ENCODE assay signal across 16 mouse cellular contexts in genomic region chr19:42126219-42126605, GRCm38 (mm10). TPM values are rescaled to one million over a fixed set of nuclear protein-coding genes. Genes with fewer than 3 reads are reported as not detected.
DNase-seq lines count a peak whose midpoint lies in the region; ATAC-seq and TF ChIP-seq lines count a peak whose summit lies in the region.
"Had no signal": no experiment of that assay in that cellular context is flagged by ENCODE, and none has a peak within 500 bp of the region (broad histone marks: within the 10 kb centered on the region; RNA-seq: fewer than 3 reads in every experiment).

No protein-coding gene starts in this region.

- TF ChIP-seq CTCF in lung, postnatal 0 days (IDR thresholded peaks at IDR 0.05), result no peak
- TF ChIP-seq CTCF in lung, adult 2 months (IDR thresholded peaks at IDR 0.05; ENCODE audit: insufficient read depth, low read length), result no peak

- no peaks in the 10 kb centered on the region for H3K9me3 ChIP-seq in heart, embryonic 14.5 days (ENCODE audit: control insufficient read depth, low read length)
- no peaks in the 10 kb centered on the region for H3K9me3 ChIP-seq in lung, postnatal 0 days (ENCODE audit: low read length)
- no peaks in the 10 kb centered on the region for H3K9me3 ChIP-seq in midbrain, embryonic 16.5 days (replicated peaks; ENCODE audit: control insufficient read depth, low read length, poor library complexity, severe bottlenecking)
- H3K9me3 ChIP-seq: embryonic facial prominence, embryonic 15.5 days; forebrain, embryonic 12.5 days; heart, embryonic 15.5 days; midbrain, embryonic 15.5 days; neural tube, embryonic 12.5 days had no signal

- no peak overlapping the region for H3K4me3 ChIP-seq in heart, embryonic 14.5 days (ENCODE audit: control insufficient read depth in 1 of 2, insufficient read depth in 1 of 2, low read depth in 1 of 2, low read length in 2 of 2)
- H3K4me3 ChIP-seq in lung, postnatal 0 days (ENCODE audit: low read depth, low read length), result no peak overlapping the region
- H3K4me3 ChIP-seq in lung, adult 2 months (replicated peaks; ENCODE audit: extremely low read depth, low read depth, low read length), result no peak overlapping the region
- no peak overlapping the region for H3K4me3 ChIP-seq in midbrain, embryonic 16.5 days (ENCODE audit: low read depth, low read length)
- H3K4me3 ChIP-seq: embryonic facial prominence, embryonic 15.5 days; forebrain, embryonic 12.5 days; heart, embryonic 15.5 days; midbrain, embryonic 15.5 days; neural tube, embryonic 12.5 days had no signal

- no peak for ATAC-seq in heart, embryonic 14.5 days (ENCODE audit: insufficient number of reproducible peaks, insufficient read depth, low FRiP score, low read depth)
- ATAC-seq in lung, postnatal 0 days, result no peak
- ATAC-seq in midbrain, embryonic 16.5 days, result no peak
- ATAC-seq: CD4-positive, CD25-positive, alpha-beta regulatory T cell, adult 4 months; hindbrain, embryonic 16.5 days; midbrain, embryonic 15.5 days had no signal

- 75% methylated on average over 6 of the region's 6 CpGs for WGBS in heart, embryonic 14.5 days
- 78% methylated on average over 6 of the region's 6 CpGs for WGBS in lung, postnatal 0 days
- 81% methylated on average over 6 of the region's 6 CpGs for WGBS in lung, adult 2 months
- WGBS in midbrain, embryonic 16.5 days, result 91% methylated on average over 6 of the region's 6 CpGs

- no peak for TF ChIP-seq EP300 in lung, postnatal 0 days (IDR thresholded peaks at IDR 0.05)

- H3K27ac ChIP-seq in heart, embryonic 14.5 days (replicated peaks in 1 of 2; ENCODE audit: control insufficient read depth in 1 of 2, insufficient read depth in 1 of 2, low read depth in 2 of 2, low read length in 2 of 2), result 0 out of 4 replicates have a peak overlapping the region, but pooled peaks of 1 of the 2 experiments have one; percentile 27
- peak overlapping the region; percentile 73 for H3K27ac ChIP-seq in lung, postnatal 0 days (ENCODE audit: low read length)
- H3K27ac ChIP-seq in midbrain, embryonic 16.5 days (ENCODE audit: low read length), result no peak overlapping the region
- H3K27ac ChIP-seq: embryonic facial prominence, embryonic 15.5 days; forebrain, embryonic 12.5 days; heart, embryonic 15.5 days; macrophage; midbrain, embryonic 15.5 days; neural tube, embryonic 12.5 days had no signal

- TF ChIP-seq POLR2A in lung, adult 2 months (IDR thresholded peaks at IDR 0.05; ENCODE audit: borderline replicate concordance, extremely low read depth, low read depth, low read length), result no peak

- no peak for DNase-seq in heart, postnatal 4 days
- no peak for DNase-seq in lung, postnatal 0 days (ENCODE audit: low spot score)
- DNase-seq in lung, adult 2 months, result no peak
- peak; percentile 69 for DNase-seq in adrenal gland, postnatal 14 days
- DNase-seq in right cerebral cortex, postnatal 36 days (ENCODE audit: low spot score in 2 of 2), result no peak
- DNase-seq: cerebellum, adult 18-20 months had no signal

- H3K36me3 ChIP-seq in heart, embryonic 14.5 days (ENCODE audit: control insufficient read depth, insufficient read depth, low read length), result peaks cover 40% of the 10 kb centered on the region
- peaks cover 8% of the 10 kb centered on the region for H3K36me3 ChIP-seq in lung, postnatal 0 days (ENCODE audit: insufficient read depth, low read length)
- peaks cover 5% of the 10 kb centered on the region; the same call in 1 of the 2 replicates for H3K36me3 ChIP-seq in midbrain, embryonic 16.5 days (ENCODE audit: control insufficient read depth, insufficient read depth, low read length)

- H3K4me2 ChIP-seq in heart, embryonic 14.5 days (ENCODE audit: low read length), result 0 out of 2 replicates have a peak overlapping the region, but pooled peaks have one; percentile 11
- H3K4me2 ChIP-seq in lung, postnatal 0 days (replicated peaks; ENCODE audit: low read depth, low read length), result peak overlapping the region; percentile 87
- no peak overlapping the region for H3K4me2 ChIP-seq in midbrain, embryonic 16.5 days (ENCODE audit: low read length)
- H3K4me2 ChIP-seq: embryonic facial prominence, embryonic 15.5 days; forebrain, embryonic 12.5 days; heart, embryonic 15.5 days; midbrain, embryonic 15.5 days; neural tube, embryonic 12.5 days had no signal

- H3K9ac ChIP-seq in heart, embryonic 14.5 days (ENCODE audit: low read length), result no peak overlapping the region
- H3K9ac ChIP-seq in lung, postnatal 0 days (replicated peaks; ENCODE audit: low read depth), result no peak overlapping the region
- H3K9ac ChIP-seq in midbrain, embryonic 16.5 days (ENCODE audit: low read depth, low read length), result no peak overlapping the region
- H3K9ac ChIP-seq: embryonic facial prominence, embryonic 15.5 days; forebrain, embryonic 12.5 days; heart, embryonic 15.5 days; midbrain, embryonic 15.5 days; neural tube, embryonic 12.5 days had no signal

- peaks cover 25 to 41% of the 10 kb centered on the region in 2 experiments for H3K4me1 ChIP-seq in heart, embryonic 14.5 days (ENCODE audit: control insufficient read depth in 2 of 2, insufficient read depth in 2 of 2, low read length in 2 of 2)
- peaks cover 9% of the 10 kb centered on the region; the same call in 1 of the 2 replicates for H3K4me1 ChIP-seq in lung, postnatal 0 days (ENCODE audit: insufficient read depth, low read depth, low read length)
- H3K4me1 ChIP-seq in lung, adult 2 months (ENCODE audit: control insufficient read depth, insufficient read depth, low read length), result peaks cover 18% of the 10 kb centered on the region
- peaks cover 15% of the 10 kb centered on the region for H3K4me1 ChIP-seq in midbrain, embryonic 16.5 days (ENCODE audit: control insufficient read depth, insufficient read depth, low read length)

- H3K27me3 ChIP-seq in heart, embryonic 14.5 days (ENCODE audit: control insufficient read depth, insufficient read depth, low read length), result no peaks in the 10 kb centered on the region
- no peaks in the 10 kb centered on the region for H3K27me3 ChIP-seq in lung, postnatal 0 days (replicated peaks; ENCODE audit: insufficient read depth, low read length)
- no peaks in the 10 kb centered on the region; the same call in 1 of the 2 replicates for H3K27me3 ChIP-seq in midbrain, embryonic 16.5 days (ENCODE audit: control insufficient read depth, insufficient read depth, low read depth, low read length)
- H3K27me3 ChIP-seq: embryonic facial prominence, embryonic 15.5 days; heart, embryonic 15.5 days had no signal

RNA-seq across cellular contexts. Expression of gene Avpi1, which starts 2.6 kb away (rescaled TPM):
- 36.0 and 38.2 TPM in 2 replicates for polyA plus RNA-seq in heart, embryonic 14.5 days (2014; fragmentation: Nextera tagmentation; extraction: Ambion mirVana)
- 10 to 100 TPM; 17.9 to 19.5 TPM for total RNA-seq in heart, postnatal 4 days (2021)
- polyA plus RNA-seq in lung, postnatal 0 days (2015; fragmentation: Nextera tagmentation; extraction: Ambion mirVana), result 114 and 135 TPM in 2 replicates
- polyA plus RNA-seq in lung, adult 2 months (2012; rRNA removed), result 46.8 and 69.6 TPM in 2 replicates
- 47.4 and 48.9 TPM in 2 replicates for total RNA-seq in adrenal gland, postnatal 14 days (2021)
- 4.9 and 8.3 TPM in 2 replicates for polyA plus RNA-seq in midbrain, embryonic 16.5 days (2015; fragmentation: Nextera tagmentation; extraction: Ambion mirVana)

RNA-seq across cellular contexts. Expression of gene Marveld1, which starts 21.0 kb away (rescaled TPM):
- polyA plus RNA-seq in heart, embryonic 14.5 days (2014; fragmentation: Nextera tagmentation; extraction: Ambion mirVana), result 17.8 and 25.0 TPM in 2 replicates
- total RNA-seq in heart, postnatal 4 days (2021), result 10 to 100 TPM; 37.3 to 40.7 TPM
- polyA plus RNA-seq in lung, postnatal 0 days (2015; fragmentation: Nextera tagmentation; extraction: Ambion mirVana), result 23.0 and 23.1 TPM in 2 replicates
- 215 and 250 TPM in 2 replicates for polyA plus RNA-seq in lung, adult 2 months (2012; rRNA removed)
- 46.4 and 50.1 TPM in 2 replicates for total RNA-seq in adrenal gland, postnatal 14 days (2021)
- polyA plus RNA-seq in midbrain, embryonic 16.5 days (2015; fragmentation: Nextera tagmentation; extraction: Ambion mirVana), result 1.4 and 1.8 TPM in 2 replicates

RNA-seq across cellular contexts. Expression of gene Pi4k2a, which starts 35.9 kb away (rescaled TPM):
- polyA plus RNA-seq in heart, embryonic 14.5 days (2014; fragmentation: Nextera tagmentation; extraction: Ambion mirVana), result 19.2 and 20.2 TPM in 2 replicates
- 10 to 100 TPM; 16.7 to 19.5 TPM for total RNA-seq in heart, postnatal 4 days (2021)
- polyA plus RNA-seq in lung, postnatal 0 days (2015; fragmentation: Nextera tagmentation; extraction: Ambion mirVana), result 24.2 and 24.6 TPM in 2 replicates
- 29.1 and 34.8 TPM in 2 replicates for polyA plus RNA-seq in lung, adult 2 months (2012; rRNA removed)
- 50.4 and 51.5 TPM in 2 replicates for total RNA-seq in adrenal gland, postnatal 14 days (2021)
- polyA plus RNA-seq in midbrain, embryonic 16.5 days (2015; fragmentation: Nextera tagmentation; extraction: Ambion mirVana), result 27.8 and 28.5 TPM in 2 replicates

RNA-seq across cellular contexts. Expression of gene Zfyve27, which starts 37.5 kb away (rescaled TPM):
- 14.7 and 15.7 TPM in 2 replicates for polyA plus RNA-seq in heart, embryonic 14.5 days (2014; fragmentation: Nextera tagmentation; extraction: Ambion mirVana)
- total RNA-seq in heart, postnatal 4 days (2021), result 10 to 100 TPM; 28.4 to 32.4 TPM
- 25.3 and 27.7 TPM in 2 replicates for polyA plus RNA-seq in lung, postnatal 0 days (2015; fragmentation: Nextera tagmentation; extraction: Ambion mirVana)
- 39.3 and 53.9 TPM in 2 replicates for polyA plus RNA-seq in lung, adult 2 months (2012; rRNA removed)
- total RNA-seq in adrenal gland, postnatal 14 days (2021), result 42.7 and 45.0 TPM in 2 replicates
- polyA plus RNA-seq in midbrain, embryonic 16.5 days (2015; fragmentation: Nextera tagmentation; extraction: Ambion mirVana), result 64.9 and 65.7 TPM in 2 replicates

RNA-seq across cellular contexts. Expression of gene Morn4, which starts 40.1 kb away (rescaled TPM):
- 14.0 and 15.6 TPM in 2 replicates for polyA plus RNA-seq in heart, embryonic 14.5 days (2014; fragmentation: Nextera tagmentation; extraction: Ambion mirVana)
- 10 to 100 TPM in 1 of 2 experiments, 1 to 10 TPM in 1; 8.8 to 10.6 TPM for total RNA-seq in heart, postnatal 4 days (2021)
- 5.5 and 5.8 TPM in 2 replicates for polyA plus RNA-seq in lung, postnatal 0 days (2015; fragmentation: Nextera tagmentation; extraction: Ambion mirVana)
- 7.1 and 9.0 TPM in 2 replicates for polyA plus RNA-seq in lung, adult 2 months (2012; rRNA removed)
- 5.4 and 7.4 TPM in 2 replicates for total RNA-seq in adrenal gland, postnatal 14 days (2021)
- 160 and 163 TPM in 2 replicates for polyA plus RNA-seq in midbrain, embryonic 16.5 days (2015; fragmentation: Nextera tagmentation; extraction: Ambion mirVana)
